11 mouse cellular contexts compared by ENCODE assay signal in the genomic region with DNA sequence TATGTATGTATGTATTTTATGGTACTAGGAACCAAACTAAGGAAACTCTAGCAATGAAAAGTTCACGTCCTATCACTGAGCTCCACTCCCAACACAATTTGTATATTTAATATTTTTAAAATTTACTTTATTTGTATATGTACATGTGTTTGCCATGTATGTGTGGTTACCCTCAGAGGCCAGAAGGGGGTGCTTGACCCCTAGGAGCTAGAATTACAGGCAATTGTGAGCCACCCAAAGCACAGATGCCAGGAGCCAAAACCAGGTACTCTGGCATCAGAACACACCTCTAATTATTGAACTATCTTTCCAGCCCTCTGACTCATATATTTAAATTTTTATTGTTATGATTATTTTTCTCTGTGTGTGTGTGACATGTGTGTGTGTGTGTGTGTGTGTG.
DNase-seq lines count a peak whose midpoint lies in the region; ATAC-seq and TF ChIP-seq lines count a peak whose summit lies in the region.
"Had no signal": no experiment of that assay in that cellular context is flagged by ENCODE, and none has a peak within 500 bp of the region (broad histone marks: within the 10 kb centered on the region; RNA-seq: fewer than 3 reads in every experiment).

No protein-coding gene starts in this region.

- no peak overlapping the region for H3K4me2 ChIP-seq in kidney, embryonic 14.5 days (replicated peaks; ENCODE audit: low read depth, low read length)

- WGBS in cerebellum, adult 2 months = 97% methylated on average over 1 of the region's 1 CpGs
- WGBS in kidney, embryonic 14.5 days = 83% methylated on average over 1 of the region's 1 CpGs

- no peak for TF ChIP-seq POLR2A in cerebellum, adult 2 months (IDR thresholded peaks at IDR 0.05; ENCODE audit: borderline replicate concordance, insufficient read depth, low read length)

- H3K27me3 ChIP-seq in cerebellum, adult 2 months (ENCODE audit: control insufficient read depth, insufficient read depth, low read length) = no peaks in the 10 kb centered on the region
- H3K27me3 ChIP-seq in kidney, embryonic 14.5 days (ENCODE audit: control insufficient read depth, insufficient read depth, low read length) = no peaks in the 10 kb centered on the region

- peak in 1 of 2 experiments; percentile 12 for DNase-seq in cerebellum, adult 2 months
- no peak for DNase-seq in cerebellum, postnatal 4 days (ENCODE audit: low spot score in 2 of 2)
- DNase-seq in kidney, adult 9 months = peak; percentile 13
- DNase-seq in 416B (ENCODE audit: low read depth) = peak; percentile 29
- DNase-seq in brain, adult 2 months (ENCODE audit: low read depth, low spot score) = peak; percentile 5
- no peak for DNase-seq in right cerebral cortex, adult 2 months (ENCODE audit: low spot score in 2 of 2)
- no peak for DNase-seq in frontal cortex, adult 2 months (ENCODE audit: extremely low spot score in 1 of 2, low spot score in 1 of 2)
- DNase-seq: lung, postnatal 10 days; right cerebral cortex, adult 18-20 months had no signal

- no peaks in the 10 kb centered on the region for H3K9me3 ChIP-seq in kidney, embryonic 14.5 days (ENCODE audit: control insufficient read depth, low read length)

- H3K4me1 ChIP-seq in cerebellum, adult 2 months (ENCODE audit: control insufficient read depth, insufficient read depth, low read length) = no peaks in the 10 kb centered on the region
- no peaks in the 10 kb centered on the region for H3K4me1 ChIP-seq in kidney, embryonic 14.5 days (ENCODE audit: control insufficient read depth, insufficient read depth, low read length)

- ATAC-seq in kidney, embryonic 14.5 days (ENCODE audit: low FRiP score, low TSS enrichment) = no peak
- ATAC-seq: hindbrain, embryonic 16.5 days had no signal

- TF ChIP-seq CTCF in cerebellum, adult 2 months (IDR thresholded peaks at IDR 0.05; ENCODE audit: borderline replicate concordance, insufficient read depth, low read depth, low read length) = peak; percentile 40; the same call in 1 of the 2 replicates

- H3K4me3 ChIP-seq in cerebellum, adult 2 months (replicated peaks; ENCODE audit: insufficient read depth, low read depth, low read length) = no peak overlapping the region
- no peak overlapping the region for H3K4me3 ChIP-seq in kidney, embryonic 14.5 days (ENCODE audit: low read length)

- no peaks in the 10 kb centered on the region for H3K36me3 ChIP-seq in kidney, embryonic 14.5 days (ENCODE audit: control insufficient read depth, insufficient read depth, low read length)

- H3K27ac ChIP-seq in cerebellum, adult 2 months (ENCODE audit: insufficient read depth, low read length) = no peak overlapping the region
- no peak overlapping the region for H3K27ac ChIP-seq in kidney, embryonic 14.5 days (ENCODE audit: low read depth, low read length)

- H3K9ac ChIP-seq in kidney, embryonic 14.5 days (ENCODE audit: low read depth, low read length) = no peak overlapping the region

Comparison
In these comparisons a context has a peak if more than half of its experiments do, and no peak if none do; other contexts are left out.
1. DNase-seq: peak in kidney, adult 9 months (single experiment), 416B (single experiment) and brain, adult 2 months (single experiment); none in cerebellum, postnatal 4 days (0 of 2), right cerebral cortex, adult 2 months (0 of 2) and frontal cortex, adult 2 months (0 of 2).